Mouse (Mus musculus): ENCODE measurements at regions not wholly inside any gene's neighbourhood (a gene's known extent, or its start where the extent isn't known, plus 50 kb on each side); places are given as distances from the start of the nearest gene placed in this dataset.

DNA sequence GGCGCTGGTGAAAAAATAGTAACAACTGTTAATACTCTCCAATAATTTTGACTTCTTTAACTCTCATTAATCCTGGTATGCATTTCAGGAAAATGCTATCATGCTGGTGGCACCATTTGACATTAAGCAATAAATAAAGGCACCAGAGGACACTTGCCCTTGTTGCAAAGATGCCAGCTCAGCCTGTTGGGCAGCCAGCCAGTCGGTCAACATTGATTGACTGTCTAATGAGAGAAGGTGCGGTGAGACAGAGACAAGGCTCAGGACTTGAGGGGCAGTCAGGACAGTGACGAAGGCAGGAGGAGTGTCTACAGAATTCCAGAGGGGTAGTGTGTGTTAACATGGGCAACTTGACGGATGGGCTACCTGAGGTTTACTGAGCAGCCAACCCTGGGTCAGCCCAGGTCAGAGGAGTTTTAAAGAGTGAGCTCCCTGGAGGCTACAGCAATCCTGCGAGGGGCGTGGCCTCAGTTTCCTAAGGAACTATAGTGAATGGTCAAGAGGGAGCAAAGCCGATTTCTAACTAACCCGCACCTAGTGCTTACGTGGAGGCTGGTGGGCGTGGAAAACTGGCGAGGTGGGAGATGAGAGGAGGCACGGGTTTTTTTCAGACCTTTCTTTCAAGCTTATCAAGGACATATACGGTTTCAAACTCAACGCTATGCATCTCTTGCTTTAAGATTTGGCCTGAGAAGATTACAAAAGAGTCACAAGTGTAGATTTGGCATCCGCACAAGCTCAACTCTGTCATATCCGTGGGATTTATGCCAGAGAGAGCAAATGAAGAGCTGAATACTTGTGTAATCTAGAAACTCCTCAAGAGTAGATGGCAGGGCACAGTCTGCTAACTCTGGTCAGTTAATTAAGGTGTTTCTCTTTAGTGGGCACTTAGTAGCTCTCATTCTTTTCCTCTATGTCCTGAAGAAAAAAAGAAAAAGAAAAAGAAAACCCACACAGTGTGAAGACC is 350.0 kb upstream of the Kif2a start:
- DNase-seq, result no peak

DNA sequence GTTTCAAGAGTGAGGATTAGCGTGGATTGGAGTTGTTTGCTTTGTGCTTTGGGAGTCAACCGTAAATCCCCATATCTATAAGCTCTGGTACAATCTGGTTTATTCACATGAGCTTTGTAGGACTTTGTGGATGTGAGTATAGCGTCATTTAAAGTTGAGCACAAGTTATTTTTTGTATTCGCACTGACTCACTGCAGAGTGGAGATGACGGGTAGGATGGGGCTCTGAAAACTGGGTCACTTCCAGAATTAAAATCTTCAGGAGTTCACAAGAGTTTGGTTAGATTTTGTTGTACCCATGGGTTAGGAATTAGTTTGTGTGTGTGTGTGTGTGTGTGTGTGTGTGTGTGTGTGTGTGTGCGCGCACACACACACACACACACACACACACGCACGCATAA is 345.7 kb upstream of the Kif2a start:
- DNase-seq, result no peak

DNA sequence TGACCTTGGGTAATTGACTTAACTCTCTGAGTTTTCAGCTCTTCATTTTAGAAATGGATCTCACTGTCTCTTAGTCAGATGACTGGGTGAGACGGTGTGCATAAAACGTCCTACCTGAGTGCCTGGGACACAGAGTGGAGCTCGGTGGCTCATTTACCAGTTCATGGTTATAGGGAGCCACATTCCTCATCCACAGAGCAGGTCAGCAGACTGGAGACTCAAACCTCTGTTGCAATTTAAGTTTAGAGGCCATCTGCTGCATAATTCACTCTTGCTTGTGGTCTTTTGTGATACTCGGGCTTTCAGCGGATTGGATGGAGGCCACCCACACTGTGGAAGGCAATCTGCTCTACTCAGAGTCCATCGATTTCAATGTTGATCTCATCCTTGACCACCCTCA is 343.8 kb upstream of the Kif2a start:
- DNase-seq, result no peak

DNA sequence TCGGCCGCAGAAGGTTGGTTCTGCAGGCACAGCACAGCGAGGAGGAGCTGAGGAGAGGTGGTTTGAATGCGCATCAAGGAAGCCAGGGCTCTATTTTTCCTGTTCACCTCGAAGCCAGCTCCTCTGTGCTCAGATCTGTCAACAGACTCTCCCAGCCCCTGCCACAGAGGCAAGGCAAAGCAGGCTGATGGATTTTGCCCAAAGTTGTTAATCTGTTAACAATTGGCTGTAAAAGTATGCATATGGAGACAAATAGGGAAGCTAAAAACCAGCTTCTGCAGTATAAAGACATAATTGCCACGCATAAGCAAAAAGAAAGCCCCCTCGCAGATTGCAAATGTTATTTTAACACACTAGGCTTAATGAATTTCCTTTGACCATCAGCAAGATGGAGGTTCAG is 343.3 kb upstream of the Kif2a start:
- DNase-seq, result no peak

DNA sequence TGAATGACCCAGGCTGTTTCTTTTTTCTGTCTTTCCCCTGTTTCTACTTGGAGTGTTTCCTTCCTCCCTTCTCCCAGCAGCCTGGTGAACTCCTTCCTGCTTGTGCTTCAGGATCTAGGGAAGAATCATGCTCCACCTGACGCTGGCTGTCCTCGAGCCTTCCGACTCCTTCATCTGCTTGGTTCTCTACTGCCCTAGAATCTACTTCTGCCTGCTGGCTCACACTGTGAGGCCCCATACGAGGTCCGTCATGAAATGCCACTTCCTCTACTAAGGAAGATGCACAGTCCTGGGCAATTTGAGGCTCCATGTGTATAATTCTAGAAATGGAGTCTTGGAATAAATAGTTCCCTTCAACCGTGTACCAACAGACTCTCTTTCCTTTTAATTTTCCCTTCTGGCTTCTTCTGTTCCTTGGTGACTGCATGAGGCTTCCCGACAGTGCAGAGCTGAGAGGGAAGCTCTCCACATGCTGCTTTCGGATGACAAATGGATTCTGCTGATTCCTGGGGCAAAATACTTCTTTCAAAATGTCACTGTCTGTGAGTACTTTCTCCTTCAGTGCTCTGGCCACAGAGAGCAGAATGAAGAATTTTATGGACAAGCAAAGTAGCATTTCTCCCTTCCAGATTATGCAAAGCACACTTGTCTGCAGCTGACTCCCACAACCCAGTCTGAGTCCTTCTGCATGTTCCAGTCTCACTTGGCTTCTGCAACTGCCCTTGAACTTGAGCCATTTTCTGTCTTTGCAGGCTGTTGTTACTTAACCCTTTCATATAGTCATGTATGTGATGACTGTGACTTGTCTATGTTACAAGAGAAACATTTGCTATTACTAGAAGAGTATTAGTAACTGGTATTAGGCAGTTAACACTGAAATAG is 341.1 kb upstream of the Kif2a start:
- no peak for DNase-seq

DNA sequence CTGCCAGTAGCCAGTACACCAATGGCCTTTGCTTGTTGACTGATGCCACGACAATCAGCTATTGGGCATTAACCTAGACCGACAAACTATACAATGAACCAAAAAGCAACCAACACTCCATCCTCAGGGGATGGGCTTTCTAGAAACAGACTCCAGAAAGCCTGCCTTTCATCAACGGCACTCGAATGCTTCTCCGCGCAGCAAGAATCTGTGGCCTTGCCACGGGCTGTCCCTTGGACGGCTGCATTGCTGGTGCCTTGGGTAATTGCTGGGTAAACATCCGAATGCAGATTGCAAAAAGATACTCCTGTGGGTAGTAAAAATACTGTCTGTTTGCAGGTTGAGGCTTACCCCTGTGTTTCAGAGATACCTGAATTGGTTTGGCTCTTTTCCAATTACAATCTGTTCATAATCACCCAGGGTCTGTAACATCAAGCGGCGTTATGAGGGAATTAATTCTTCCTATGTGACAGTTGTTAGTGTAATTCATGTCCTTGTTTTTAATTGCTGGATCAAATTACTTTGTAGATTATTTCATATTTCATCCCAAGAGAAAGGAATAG is 319.0 kb upstream of the Kif2a start:
- DNase-seq, result no peak

DNA sequence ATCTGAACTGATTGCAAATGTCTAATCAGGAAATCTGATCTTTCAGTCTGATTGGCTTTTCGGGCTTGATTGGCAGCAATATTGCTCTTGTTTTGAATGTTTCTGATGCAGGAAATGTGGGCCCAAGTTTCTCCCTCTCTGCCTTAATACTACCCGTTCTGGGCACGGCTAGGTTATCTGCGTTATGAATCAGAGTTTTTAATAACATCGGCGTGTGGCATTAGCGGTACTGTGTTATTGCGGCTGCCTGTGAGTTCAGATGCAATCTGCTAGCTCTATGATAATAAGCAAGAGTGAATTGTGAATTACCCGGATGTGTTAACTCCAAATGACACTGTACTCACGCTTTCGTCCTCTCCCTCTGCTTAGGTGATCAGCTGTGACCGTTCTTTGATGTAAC is 316.2 kb upstream of the Kif2a start:
- no peak for DNase-seq

DNA sequence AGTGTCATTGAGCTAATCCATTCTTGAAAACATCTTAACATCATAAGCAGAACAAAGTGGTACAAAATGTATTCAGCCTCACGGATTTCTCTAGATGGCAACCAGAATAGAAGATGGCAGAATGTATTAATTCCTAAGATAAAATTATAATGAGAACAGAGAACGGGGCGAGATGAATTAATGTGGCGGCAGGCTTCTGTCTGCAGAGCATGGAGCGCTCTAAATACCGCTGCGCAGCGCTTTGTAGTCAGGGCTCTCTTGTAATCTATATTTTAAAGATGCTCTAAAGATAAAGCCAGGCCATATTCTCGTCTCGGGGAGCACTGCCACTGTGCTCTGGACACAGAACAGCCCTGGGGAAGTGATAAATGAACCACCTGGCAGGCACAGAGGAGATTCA is 315.2 kb upstream of the Kif2a start:
- DNase-seq, result no peak

DNA sequence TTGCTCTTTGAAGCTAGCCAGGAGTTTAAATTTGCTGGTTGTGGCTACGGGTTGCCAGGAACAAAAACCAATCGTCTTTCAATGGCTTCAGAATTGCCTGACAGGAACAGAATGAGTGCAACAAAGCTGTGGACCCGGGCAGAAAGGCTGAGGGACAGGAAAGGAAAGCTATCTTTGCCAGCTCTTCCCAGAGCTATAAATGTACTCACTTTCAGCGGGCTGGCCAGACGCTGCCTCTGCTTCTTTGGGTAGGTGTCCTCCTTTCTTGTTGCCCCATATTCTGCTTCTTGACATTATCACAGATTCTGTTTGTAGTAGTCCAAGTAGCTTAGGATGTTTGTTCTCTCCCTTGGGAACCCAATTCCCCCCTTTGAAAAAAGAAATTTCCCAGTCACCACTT is 307.4 kb upstream of the Kif2a start:
- DNase-seq, result no peak

DNA sequence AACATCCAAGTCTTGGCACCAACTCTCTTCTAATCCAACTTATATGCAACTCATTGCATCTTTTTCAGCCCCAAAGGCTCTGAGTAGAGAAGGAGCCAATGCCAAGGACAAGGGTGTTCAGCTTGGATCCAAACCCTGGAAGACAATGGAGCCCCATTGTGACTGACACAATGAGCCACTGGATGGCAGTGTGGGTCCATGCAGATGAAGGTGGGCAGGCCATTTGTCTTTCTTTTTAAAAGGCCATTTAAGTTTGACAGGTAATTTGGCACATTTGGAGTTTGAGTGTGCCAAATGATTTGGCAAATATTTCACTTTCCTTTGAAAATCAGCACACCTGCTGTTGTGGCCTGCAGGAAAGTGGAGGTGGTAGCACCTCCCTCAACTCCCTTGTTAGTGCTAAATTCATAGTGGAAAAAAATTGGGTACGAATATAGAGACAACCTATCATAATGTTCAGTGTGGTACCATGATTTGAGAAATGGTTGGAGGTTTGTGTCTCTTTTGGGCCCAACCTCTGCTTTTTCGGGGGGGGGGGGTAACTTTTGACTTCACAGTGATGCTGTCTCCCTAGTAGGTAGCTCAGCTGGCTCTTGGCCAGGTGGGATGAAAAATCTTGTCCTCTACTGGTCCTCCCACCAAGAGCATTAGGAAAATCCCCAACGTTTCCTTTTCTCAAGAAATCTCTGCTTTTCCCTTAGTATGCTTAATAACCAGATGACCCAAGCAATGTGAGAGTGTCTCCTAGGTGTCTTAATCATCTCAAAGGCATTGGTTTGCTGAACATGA is 304.0 kb upstream of the Kif2a start:
- no peak for DNase-seq

DNA sequence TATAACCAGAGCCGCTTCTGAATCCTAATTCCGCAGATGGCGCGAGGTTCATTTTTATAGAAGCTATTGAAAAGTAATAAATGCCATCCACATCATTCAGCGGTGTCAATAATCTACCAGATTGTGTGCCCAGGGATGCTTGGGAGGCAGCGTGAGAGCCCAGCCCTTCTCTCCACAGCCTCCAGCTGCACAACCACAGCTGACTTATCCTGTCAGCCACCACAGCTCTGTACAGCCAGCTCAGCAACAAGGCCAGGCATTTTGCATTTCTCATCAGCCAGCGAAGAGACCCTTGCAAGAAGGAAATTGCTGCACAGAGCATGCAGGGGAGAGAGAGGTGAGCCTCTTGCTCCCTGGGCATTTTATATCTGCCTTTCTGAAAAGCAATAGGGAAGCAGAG is 292.8 kb upstream of the Kif2a start:
- DNase-seq, result no peak

DNA sequence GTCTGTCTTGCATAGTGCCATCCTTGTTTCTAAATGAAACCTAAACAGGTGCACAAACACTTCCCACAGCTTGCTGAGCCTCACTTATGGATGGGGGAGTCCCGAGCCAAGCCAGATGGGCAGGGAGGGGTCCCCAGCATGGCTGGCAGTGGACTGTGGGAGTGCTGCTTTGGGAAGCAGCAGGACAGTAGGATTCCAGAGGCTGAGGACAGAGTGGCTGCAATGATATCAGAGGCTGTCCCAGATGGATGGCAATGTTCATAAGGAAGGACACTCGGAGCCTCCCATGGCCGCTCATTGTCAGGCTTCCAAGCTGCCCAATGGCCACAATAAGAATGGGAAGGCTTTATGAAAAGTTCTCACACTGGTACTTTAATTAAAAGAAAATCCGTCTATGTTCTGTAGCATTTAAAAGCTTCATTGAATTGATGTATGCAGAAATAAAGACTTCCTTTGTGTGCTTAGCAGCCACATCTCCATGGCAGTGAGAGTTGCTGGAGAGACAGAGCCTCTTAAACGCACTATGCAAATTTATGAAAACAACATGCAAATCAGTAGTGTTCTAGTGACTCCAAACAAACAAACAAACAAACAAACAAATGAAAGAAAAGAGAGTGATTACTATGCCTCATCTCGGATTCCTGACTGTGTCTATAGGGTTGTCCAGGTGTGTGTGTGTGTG is 287.2 kb upstream of the Kif2a start:
- DNase-seq, result no peak

DNA sequence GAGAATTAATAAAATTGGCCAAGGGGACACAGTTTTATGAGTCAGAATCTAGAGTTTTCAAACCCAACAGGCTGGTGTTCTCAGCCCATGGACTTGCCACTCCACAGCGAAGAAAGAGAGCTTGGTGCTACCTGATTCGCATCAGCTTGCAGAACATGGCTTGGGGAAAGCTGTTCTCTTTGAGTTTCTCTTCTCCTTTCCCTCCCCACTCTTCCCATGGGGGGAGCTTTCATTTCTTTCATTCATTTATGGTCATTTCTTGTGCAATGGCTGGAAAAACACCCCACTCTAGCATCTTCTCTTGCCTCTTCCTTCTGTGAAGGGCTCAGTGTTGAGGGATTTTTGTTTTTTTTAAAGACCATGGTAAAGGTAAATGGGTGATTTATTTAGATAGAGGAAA is 286.5 kb upstream of the Kif2a start:
- DNase-seq, result no peak

DNA sequence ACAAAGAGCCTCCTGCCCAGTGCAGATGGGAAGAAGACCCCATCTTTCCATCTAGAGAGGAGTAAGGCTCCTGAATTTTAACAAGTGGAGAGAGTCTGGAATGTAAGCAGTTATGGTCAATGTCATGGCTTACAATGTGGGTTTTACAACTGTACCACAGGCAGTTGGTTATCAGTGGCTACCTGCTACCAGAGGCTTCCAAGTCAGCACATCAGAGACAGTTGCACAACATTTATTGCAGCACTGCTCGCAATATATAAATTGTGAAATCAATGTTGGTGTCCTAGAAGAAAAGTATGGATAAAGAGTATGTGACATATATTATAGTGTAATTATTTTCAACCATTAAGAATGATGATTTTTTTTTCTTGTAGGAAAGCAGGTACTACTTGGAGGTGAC is 285.0 kb upstream of the Kif2a start:
- DNase-seq, result no peak

DNA sequence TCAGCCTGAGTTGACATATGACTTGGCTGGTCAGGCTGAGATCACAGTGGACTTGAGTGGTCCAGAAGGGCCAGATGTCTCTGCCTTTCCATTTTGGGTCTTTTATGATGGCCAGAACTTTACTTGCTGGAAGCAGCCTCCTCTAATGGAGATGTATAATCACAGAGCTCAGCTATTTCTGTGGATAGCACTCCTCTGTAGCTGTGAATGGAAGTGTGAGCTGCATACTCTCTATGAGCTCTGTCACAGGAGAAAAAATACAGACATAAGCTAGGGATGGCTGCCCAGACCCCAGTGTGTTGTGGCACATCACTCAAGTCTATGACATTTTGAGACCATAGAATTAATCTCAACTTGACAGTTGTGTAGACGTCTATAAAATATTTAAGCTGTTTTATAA is 284.3 kb upstream of the Kif2a start:
- no peak for DNase-seq

DNA sequence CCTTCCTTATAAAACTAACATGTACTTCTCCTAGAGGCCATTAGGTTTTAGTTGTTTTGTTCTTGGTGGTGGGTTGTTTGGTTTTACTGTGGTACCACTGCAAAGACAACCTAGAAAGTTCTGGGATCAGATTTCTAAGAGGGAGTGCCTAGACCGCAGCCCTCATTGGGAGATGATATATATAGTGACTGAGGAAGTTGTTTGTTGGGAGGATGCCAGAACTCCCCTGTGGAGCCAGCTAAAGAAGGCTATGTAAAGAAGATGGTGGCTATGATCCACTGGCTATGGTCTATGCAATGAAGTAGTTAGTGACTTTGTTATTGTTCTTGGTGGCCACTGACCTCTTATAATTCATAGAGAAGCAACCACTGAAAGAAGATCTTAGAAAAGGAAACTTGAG is 283.8 kb upstream of the Kif2a start:
- no peak for DNase-seq

DNA sequence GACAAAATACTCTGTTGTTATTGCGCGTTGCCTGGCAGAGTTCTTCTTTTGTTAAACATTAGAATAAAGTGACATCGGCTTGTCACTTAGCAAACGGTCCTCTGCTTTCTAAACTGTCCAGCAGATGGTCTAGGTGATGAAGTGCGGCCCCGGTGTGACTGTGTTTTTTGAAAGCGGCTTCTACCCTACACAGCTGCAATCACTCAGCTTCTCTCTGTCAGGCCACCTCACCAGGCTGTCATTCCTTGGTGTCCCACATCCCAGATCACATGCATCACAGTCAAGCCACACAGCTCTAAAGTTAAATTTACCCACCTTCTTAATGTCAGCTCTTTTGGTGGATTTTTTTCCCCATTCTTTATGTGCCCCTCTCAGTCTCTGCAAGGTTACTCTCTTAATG is 282.0 kb upstream of the Kif2a start:
- no peak for DNase-seq

DNA sequence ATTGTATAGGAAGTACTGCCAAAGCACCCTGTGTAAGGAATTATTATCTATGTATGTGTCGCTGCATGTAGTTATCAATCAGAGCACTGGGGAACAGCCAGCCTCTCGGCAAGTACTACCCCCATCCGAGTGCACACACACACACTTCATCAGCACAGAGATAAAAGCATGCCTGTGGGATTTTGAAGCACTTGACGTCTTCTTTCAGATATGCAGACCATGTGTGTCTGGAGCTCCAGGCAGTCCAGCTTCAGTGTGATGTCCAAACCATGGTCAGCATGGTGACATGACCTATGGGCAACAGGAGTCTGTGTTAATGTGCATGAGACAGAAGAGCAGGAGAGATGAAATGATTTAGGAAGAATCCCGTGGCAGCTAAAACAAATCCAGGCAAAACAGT is 281.4 kb upstream of the Kif2a start:
- no peak for DNase-seq

DNA sequence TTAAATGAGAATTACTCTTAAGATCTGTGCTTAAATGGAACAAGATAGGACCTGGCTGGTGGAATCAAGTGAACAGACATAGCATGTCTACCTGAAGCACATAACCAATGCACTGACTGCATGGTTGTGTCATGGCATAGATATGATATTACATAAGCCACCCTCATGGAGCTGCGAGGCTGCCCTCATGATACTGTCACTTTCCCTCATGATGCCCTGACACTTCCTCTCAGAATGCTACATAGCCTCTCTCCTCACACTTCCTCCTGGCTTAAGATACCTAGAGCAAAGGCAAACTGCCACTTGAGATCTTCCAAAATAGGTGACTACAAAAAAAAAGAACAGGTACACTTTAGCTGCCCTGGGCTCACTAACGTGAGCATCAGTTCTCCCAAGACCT is 278.9 kb upstream of the Kif2a start:
- DNase-seq, result no peak

DNA sequence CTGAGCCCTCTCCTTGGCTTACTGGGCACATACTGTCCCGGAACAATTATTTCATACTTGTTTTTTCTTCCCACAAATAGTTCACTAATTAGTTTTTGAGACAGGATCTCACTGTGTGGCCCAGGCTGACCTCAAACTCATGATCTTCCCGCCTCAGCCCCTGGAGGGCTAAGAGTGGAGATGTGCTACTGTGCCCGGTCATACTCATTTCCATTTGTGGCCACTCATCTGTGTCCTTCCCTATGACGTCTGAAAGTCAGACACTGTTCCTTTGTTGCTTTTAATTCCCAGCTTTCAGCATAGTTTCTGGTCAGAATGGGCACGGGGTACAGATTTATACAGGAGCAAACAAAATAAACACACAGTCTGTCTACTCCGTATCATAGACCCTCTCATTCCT is 242.7 kb upstream of the Kif2a start:
- no peak for DNase-seq

DNA sequence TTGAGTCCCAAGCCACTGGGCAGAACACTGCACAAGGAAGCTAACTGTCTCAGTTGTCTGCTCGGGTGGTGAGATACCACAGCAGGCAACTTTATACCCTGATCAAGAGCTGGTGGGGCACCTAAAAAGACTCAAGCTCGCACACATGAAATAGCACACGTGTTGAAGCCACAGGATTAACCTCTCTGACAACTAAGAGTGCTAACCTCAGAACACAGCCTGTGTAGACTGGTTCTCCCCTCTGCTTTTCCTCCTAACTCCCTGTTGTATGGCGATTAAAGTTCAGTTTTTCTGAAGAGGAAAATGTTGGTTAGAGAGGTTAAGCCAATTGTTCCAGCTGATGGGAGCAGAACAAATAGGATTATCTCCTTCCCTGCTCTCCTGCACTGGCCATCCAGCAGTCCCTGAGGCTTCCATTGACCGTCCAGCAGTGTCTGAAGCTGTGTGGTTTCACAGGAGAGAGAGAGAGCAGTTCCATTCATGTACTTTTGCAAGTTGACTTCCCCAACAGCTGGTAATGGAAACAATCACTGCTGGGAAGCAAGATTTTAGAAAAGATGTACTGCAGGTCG is 239.6 kb upstream of the Kif2a start:
- DNase-seq, result no peak

Measured in gastrocnemius, postnatal 25 days (tissue).